Mouse (Mus musculus) frontal cortex, postnatal 25 days (tissue): ENCODE data around the gene Vmn1r130.
"Not testable (repeated sequence)": the region's sequence is repeated elsewhere in the genome, so short reads cannot be mapped to it uniquely, and the experiment has no call there.

Experiments
- DNase-seq, 2 experiments: peaks; one replicate each; pipeline ENCODE4 v3.0.0; 2022; ENCODE audit warnings: low spot score in 2 of 2

Gene Vmn1r130

GRCm38 (mm10) chr7:21511480-21511879 lies at the start of gene Vmn1r130:
Vmn1r130 (plus strand) TSS chr7:21511780.
- DNase-seq = not testable (repeated sequence)

GRCm38 (mm10) chr7:21545990-21546389 lies 34.4 kb downstream of the Vmn1r130 start, which contains the start of gene Vmn1r131:
Vmn1r131 (minus strand) TSS chr7:21546090.
- not testable (repeated sequence) for DNase-seq
